Mouse (Mus musculus) CH12.LX (cell line): ENCODE data around the gene Scrn3. TPM values are rescaled to one million over a fixed set of nuclear protein-coding genes. Genes with fewer than 3 reads are reported as not detected.

Source experiments
- DNase-seq: peaks from one replicate; pipeline ENCODE4 v3.0.0-alpha.2; 2013; ENCODE audit errors: extremely low read depth
- H3K27ac ChIP-seq: 2 replicates; pipeline ENCODE4 v1.5.1; 2012; ENCODE audit warnings: low read depth, mild to moderate bottlenecking, control low read depth, moderate library complexity; ENCODE audit not compliant: insufficient read depth
- H3K27me3 ChIP-seq: replicated peaks from 2 replicates; pipeline ENCODE3; 2012; ENCODE audit warnings: inconsistent platforms
- H3K36me3 ChIP-seq, 2 experiments: replicated peaks in 1 of 2; 2 replicates each; pipeline versions ENCODE3 to v1.6.1; 2012; ENCODE audit warnings: inconsistent platforms in 1 of 2, low read length in 1 of 2, mild to moderate bottlenecking in 1 of 2, mixed read lengths in 1 of 2, moderate library complexity in 1 of 2; ENCODE audit not compliant: control insufficient read depth in 1 of 2, insufficient read depth in 1 of 2
- H3K4me1 ChIP-seq, 2 experiments: 2 replicates each; pipeline ENCODE4 v1.6.1; 2012; ENCODE audit warnings: inconsistent platforms in 1 of 2, moderate library complexity in 1 of 2; ENCODE audit not compliant: insufficient read depth in 2 of 2, control insufficient read depth in 1 of 2
- H3K4me2 ChIP-seq: 2 replicates; pipeline ENCODE4 v1.6.1; 2012; ENCODE audit warnings: low read depth, mild to moderate bottlenecking, control low read depth; ENCODE audit not compliant: poor library complexity, insufficient read depth, severe bottlenecking
- H3K4me3 ChIP-seq, 3 experiments: fragments of 150-350 bp in 1 of 3; sonication (generic) in 1 of 3; replicated peaks in 1 of 3; 2 replicates each; pipeline versions ENCODE3 to v1.5.1; 2011 to 2012; ENCODE audit warnings: low read depth in 2 of 3, low read length in 2 of 3, mild to moderate bottlenecking in 2 of 3, moderate library complexity in 2 of 3, control low read depth in 1 of 3, improper control_type of control experiment in 1 of 3, inconsistent platforms in 1 of 3, mixed read lengths in 1 of 3; ENCODE audit not compliant: poor library complexity in 1 of 3
- H3K79me2 ChIP-seq: replicated peaks from 2 replicates; pipeline ENCODE4 v1.6.1; 2012; ENCODE audit warnings: mild to moderate bottlenecking, moderate library complexity; ENCODE audit not compliant: control insufficient read depth, poor library complexity, insufficient read depth, severe bottlenecking; ENCODE audit errors: extremely low read depth
- H3K9ac ChIP-seq: 2 replicates; pipeline ENCODE4 v1.6.1; 2012; ENCODE audit warnings: low read depth, mild to moderate bottlenecking, control low read depth, moderate library complexity; ENCODE audit not compliant: insufficient read depth
- H3K9me3 ChIP-seq: replicated peaks from 2 replicates; pipeline ENCODE3; 2012; ENCODE audit warnings: low read length, inconsistent platforms, mixed read lengths
- CHD2 ChIP-seq: IDR thresholded peaks from 2 replicates; pipeline ENCODE4 v1.6.1; 2011; ENCODE audit warnings: low read length, improper control_type of control experiment
- CTCF ChIP-seq, 2 experiments: IDR thresholded peaks in 1 of 2; conservative IDR thresholded peaks in 1 of 2; 2 replicates each; pipeline ENCODE4 v1.5.1; 2011 to 2012; ENCODE audit warnings: low read depth in 2 of 2, low read length in 2 of 2, improper control_type of control experiment in 1 of 2, inconsistent platforms in 1 of 2, mild to moderate bottlenecking in 1 of 2, moderate library complexity in 1 of 2
- E2F4 ChIP-seq: IDR thresholded peaks from 2 replicates; pipeline ENCODE4 v1.6.1; 2011; ENCODE audit warnings: low read depth, low read length, improper control_type of control experiment; ENCODE audit not compliant: insufficient replicate concordance
- ETS1 ChIP-seq: conservative IDR thresholded peaks from 2 replicates; pipeline ENCODE4 v1.6.1; 2012; ENCODE audit warnings: low read depth, mild to moderate bottlenecking, inconsistent platforms, low read length, improper control_type of control experiment, moderate library complexity
- MAFK ChIP-seq: IDR thresholded peaks from 2 replicates; pipeline ENCODE4 v1.6.1; 2011; ENCODE audit warnings: low read length, improper control_type of control experiment; ENCODE audit not compliant: insufficient replicate concordance
- MXI1 ChIP-seq: IDR thresholded peaks from 2 replicates; pipeline ENCODE4 v1.6.1; 2011; ENCODE audit warnings: mild to moderate bottlenecking, low read depth, low read length, improper control_type of control experiment
- POLR2A ChIP-seq: IDR thresholded peaks from 2 replicates; pipeline ENCODE4 v1.6.1; 2011; ENCODE audit warnings: low read depth, mild to moderate bottlenecking, improper control_type of control experiment, low read length
- RAD21 ChIP-seq: IDR thresholded peaks from 2 replicates; pipeline ENCODE4 v1.6.1; 2011; ENCODE audit warnings: low read depth, mild to moderate bottlenecking, low read length, improper control_type of control experiment, moderate library complexity
- SIN3A ChIP-seq: IDR thresholded peaks from 2 replicates; pipeline ENCODE4 v1.6.1; 2012; ENCODE audit warnings: low read length, improper control_type of control experiment, inconsistent platforms
- SMC3 ChIP-seq: IDR thresholded peaks from 2 replicates; pipeline ENCODE4 v1.6.1; 2011; ENCODE audit warnings: low read depth, low read length, improper control_type of control experiment
- UBTF ChIP-seq: IDR thresholded peaks from 2 replicates; pipeline ENCODE4 v1.6.1; 2012; ENCODE audit warnings: low read depth, mild to moderate bottlenecking, inconsistent platforms, low read length, improper control_type of control experiment, moderate library complexity
- USF2 ChIP-seq: conservative IDR thresholded peaks from 2 replicates; pipeline ENCODE4 v1.6.1; 2011; ENCODE audit warnings: low read depth, low read length, improper control_type of control experiment
- ZC3H11A ChIP-seq: IDR thresholded peaks from 2 replicates; pipeline ENCODE4 v1.6.1; 2012; ENCODE audit warnings: low read depth, mild to moderate bottlenecking, inconsistent platforms, low read length, improper control_type of control experiment
- ZKSCAN1 ChIP-seq: IDR thresholded peaks from 2 replicates; pipeline ENCODE4 v1.6.1; 2012; ENCODE audit warnings: low read depth, inconsistent platforms, low read length, improper control_type of control experiment, borderline replicate concordance
- ZMIZ1 ChIP-seq: IDR thresholded peaks from 2 replicates; pipeline ENCODE4 v1.6.1; 2012; ENCODE audit warnings: low read depth, mild to moderate bottlenecking, inconsistent platforms, low read length, improper control_type of control experiment
- ZNF384 ChIP-seq: IDR thresholded peaks from 2 replicates; pipeline ENCODE4 v1.6.1; 2012; ENCODE audit warnings: low read depth, low read length, improper control_type of control experiment, inconsistent platforms
- dilution Hi-C: fragments of 300-500 bp; cut with MboI; formaldehyde crosslinking; loops from 2 replicates; pipeline ENCODE4 v1.14.3; 2020; ENCODE audit warnings: low sequenced_read_pairs; ENCODE audit not compliant: extremely low pct_unique_long_range_greater_than_20kb, extremely low pct_ligation_motif_present
- in situ Hi-C: fragments of 300-500 bp; cut with MboI; formaldehyde crosslinking; loops from 3 replicates; pipeline ENCODE4 v1.14.3; 2019; ENCODE audit warnings: low sequenced_read_pairs, low pct_ligation_motif_present, low pct_unique_long_range_greater_than_20kb, mixed read lengths
- polyA plus RNA-seq: library from polyadenylated mRNA; unstranded; fragments of >175 nt; gene quantifications from 2 replicates; pipeline ENCODE4 v1.2.1, GENCODE M21; 2012; ENCODE audit warnings: low read depth; ENCODE audit not compliant: insufficient read length
- total RNA-seq, 2 experiments: library from RNA; depleted of rRNA; stranded (reverse); fragments of 300-350 nt in 1 of 2; fragments of >200 nt in 1 of 2; gene quantifications; 2 replicates each; pipeline ENCODE4 v1.2.3; 2012 to 2014

Scrn3 gene
- total and polyA plus RNA-seq, 3 experiments: 6.6 to 14.8 (median 11.1) TPM

DNA sequence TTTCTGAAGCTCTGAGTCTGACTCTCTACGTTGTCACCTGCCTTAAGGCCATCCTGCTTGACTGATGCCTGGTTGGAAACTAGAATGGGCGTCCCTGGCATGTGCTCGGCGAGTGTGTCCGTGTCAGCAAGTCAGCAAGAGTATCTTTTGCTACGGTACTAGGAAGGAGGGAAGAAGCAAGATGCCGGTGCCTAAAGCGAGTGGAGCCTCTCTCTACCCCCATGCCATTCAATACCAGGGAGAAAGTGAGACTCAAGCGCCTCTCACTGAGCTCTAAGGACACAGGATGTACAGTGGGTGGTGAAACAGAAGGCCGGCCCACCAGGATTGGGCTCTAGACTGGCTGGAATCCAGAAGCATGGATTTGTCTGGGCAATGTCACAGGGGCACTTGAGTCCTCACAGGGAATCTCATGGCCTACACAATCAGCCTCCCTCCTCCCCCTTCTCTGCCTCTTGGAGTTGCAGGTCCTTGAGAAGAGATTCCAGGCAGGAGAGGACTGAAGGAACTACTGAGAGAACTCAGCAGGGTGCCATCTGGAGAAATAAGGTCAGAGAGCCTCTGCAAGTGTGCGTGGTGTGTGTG is 47.7 kb upstream of the Scrn3 start:
- H3K4me3 ChIP-seq: no peak overlapping the region

DNA sequence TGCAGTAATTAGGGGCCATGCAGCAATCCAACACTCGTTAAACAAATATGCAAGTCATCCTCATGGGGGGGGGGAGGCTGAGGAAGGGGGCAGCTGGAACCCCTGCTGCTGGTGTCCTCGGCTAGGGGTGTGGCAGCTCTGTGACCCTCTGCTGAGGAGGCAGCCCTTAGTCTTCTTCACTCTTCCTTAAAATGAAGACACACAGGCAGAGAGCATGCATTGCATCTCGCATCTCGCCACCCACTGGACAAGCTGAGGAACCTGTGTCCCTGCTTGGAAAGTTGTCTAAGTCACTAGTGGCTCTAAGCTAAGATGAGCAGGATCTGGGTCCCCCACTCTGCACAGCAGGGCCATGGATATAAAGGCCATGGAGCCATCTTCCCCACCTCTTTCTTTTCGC is 46.4 kb upstream of the Scrn3 start:
- H3K9me3 ChIP-seq: peaks cover 1% of the 10 kb centered on the region
- in situ Hi-C loops (loop anchor here (10.0 kb wide), 1 partner anchor 51 kb away; the partner anchor contains the start of gene Ola1), dilution Hi-C loops (no loop called here)
- H3K9ac ChIP-seq: no peak overlapping the region
- H3K4me1 ChIP-seq: no peaks in the 10 kb centered on the region
- H3K27me3 ChIP-seq: no peaks in the 10 kb centered on the region
- H3K79me2 ChIP-seq: no peaks in the 10 kb centered on the region
- H3K4me3 ChIP-seq: no peak overlapping the region
- no peaks in the 10 kb centered on the region for H3K36me3 ChIP-seq
- no peak overlapping the region for H3K27ac ChIP-seq
- DNase-seq: no peak
- no peak overlapping the region for H3K4me2 ChIP-seq
- TF ChIP-seq SIN3A: no peak
- TF ChIP-seq CTCF (conservative IDR thresholded peaks at IDR 0.05 in 1 of 2, IDR thresholded peaks at IDR 0.05 in 1 of 2; ENCODE audit: low read depth in 2 of 2, low read length in 2 of 2): peak in 1 of 2 experiments; percentile 48; a peak in 2 of 4 replicates
- TF ChIP-seq SMC3: peak; percentile 32; the same call in 1 of the 2 replicates
- TF ChIP-seq RAD21: peak; percentile 24
- TF ChIP-seq USF2: no peak

More for the DNA sequence above, 47.7 kb upstream of the Scrn3 start:
- no peak overlapping the region for H3K27ac ChIP-seq
- no peak overlapping the region for H3K9ac ChIP-seq
- peaks cover 3% of the 10 kb centered on the region for H3K9me3 ChIP-seq
- H3K4me2 ChIP-seq: no peak overlapping the region
- H3K4me1 ChIP-seq: no peaks in the 10 kb centered on the region
- H3K79me2 ChIP-seq: no peaks in the 10 kb centered on the region
- H3K36me3 ChIP-seq: no peaks in the 10 kb centered on the region
- dilution Hi-C loops (no loop called here), in situ Hi-C loops (loop anchor here (10.0 kb wide), 1 partner anchor 50 kb away; the partner anchor contains the start of gene Ola1)
- no peaks in the 10 kb centered on the region for H3K27me3 ChIP-seq
- no peak for DNase-seq
- TF ChIP-seq ETS1 (no peak), POLR2A (no peak), MAFK (no peak), ZC3H11A (no peak), UBTF (no peak), CHD2 (no peak), MXI1 (no peak), E2F4 (no peak)

DNA sequence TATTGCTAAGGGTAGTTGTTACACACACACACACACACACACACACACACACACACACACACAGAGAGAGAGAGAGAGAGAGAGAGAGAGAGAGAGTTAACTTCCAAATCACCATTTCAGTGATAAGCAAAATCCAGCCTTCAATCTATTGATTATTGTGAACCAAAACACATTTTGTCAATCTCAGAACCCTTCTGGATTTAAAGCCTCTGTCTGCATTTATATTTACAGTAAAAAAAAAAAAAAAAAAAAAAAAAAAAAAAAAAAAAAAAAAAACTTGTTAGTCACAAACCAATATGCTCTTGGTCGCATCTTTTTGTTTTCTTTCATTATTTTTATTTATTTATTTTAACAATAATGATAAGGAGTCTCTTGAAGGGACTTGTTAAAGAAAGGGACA is 45.8 kb upstream of the Scrn3 start:
- H3K36me3 ChIP-seq: no peaks in the 10 kb centered on the region
- dilution Hi-C loops: no loop called here
- no peaks in the 10 kb centered on the region for H3K79me2 ChIP-seq
- no peak overlapping the region for H3K4me3 ChIP-seq
- no peaks in the 10 kb centered on the region for H3K27me3 ChIP-seq
- TF ChIP-seq ZMIZ1: no peak
- no peak for TF ChIP-seq ZC3H11A
- peak; percentile 69 for TF ChIP-seq ZNF384
- TF ChIP-seq ZKSCAN1: no peak
- no peak for DNase-seq
- H3K4me2 ChIP-seq: no peak overlapping the region
- peaks cover 2% of the 10 kb centered on the region for H3K9me3 ChIP-seq
- H3K9ac ChIP-seq: no peak overlapping the region
- H3K27ac ChIP-seq: no peak overlapping the region
- H3K4me1 ChIP-seq: no peaks in the 10 kb centered on the region
- in situ Hi-C loops: loop anchor here (10.0 kb wide), 1 partner anchor 52 kb away; the partner anchor contains the start of gene Ola1
